Mouse (Mus musculus): ENCODE measurements around the gene Polrmt. TPM values are rescaled to one million over a fixed set of nuclear protein-coding genes. Genes with fewer than 3 reads are reported as not detected.

Gene Polrmt
- polyA plus RNA-seq, 1 experiment from 2014 or later: 39.8 TPM

- no peak overlapping the region for H3K4me2 ChIP-seq (ENCODE audit: low read length)
- 97% methylated on average over 6 of the region's 6 CpGs for WGBS
- H3K27me3 ChIP-seq (ENCODE audit: control insufficient read depth, insufficient read depth, low read length): no peaks in the 10 kb centered on the region
- no peaks in the 10 kb centered on the region for H3K9me3 ChIP-seq (ENCODE audit: control insufficient read depth, low read length)
- H3K4me3 ChIP-seq (replicated peaks; ENCODE audit: low read depth, low read length): no peak overlapping the region
- no peak overlapping the region for H3K27ac ChIP-seq (replicated peaks; ENCODE audit: low read depth, low read length)
- ATAC-seq (ENCODE audit: low FRiP score, low TSS enrichment): no peak
- no peak for DNase-seq
- H3K36me3 ChIP-seq (ENCODE audit: control insufficient read depth, insufficient read depth, low read length): peaks cover 53% of the 10 kb centered on the region
- no peak overlapping the region for H3K9ac ChIP-seq (replicated peaks; ENCODE audit: low read length)
- H3K4me1 ChIP-seq (ENCODE audit: control insufficient read depth, insufficient read depth, low read length): peaks cover 15% of the 10 kb centered on the region
Observed at GRCm38 (mm10) chr10:79687513-79687912, 58.9 kb downstream of the Polrmt start.

GRCm38 (mm10) chr10:79686691-79687090 lies 59.7 kb downstream of the Polrmt start:
- ATAC-seq (ENCODE audit: low FRiP score, low TSS enrichment) (no peak), DNase-seq (no peak)
- no peaks in the 10 kb centered on the region for H3K27me3 ChIP-seq (ENCODE audit: control insufficient read depth, insufficient read depth, low read length)
- peaks cover 15% of the 10 kb centered on the region for H3K4me1 ChIP-seq (ENCODE audit: control insufficient read depth, insufficient read depth, low read length)
- H3K9ac ChIP-seq (replicated peaks; ENCODE audit: low read length): no peak overlapping the region
- H3K36me3 ChIP-seq (ENCODE audit: control insufficient read depth, insufficient read depth, low read length): peaks cover 53% of the 10 kb centered on the region
- 100% methylated on average over 1 of the region's 1 CpGs for WGBS
- H3K9me3 ChIP-seq (ENCODE audit: control insufficient read depth, low read length): no peaks in the 10 kb centered on the region
- H3K4me3 ChIP-seq (replicated peaks; ENCODE audit: low read depth, low read length): no peak overlapping the region
- H3K4me2 ChIP-seq (ENCODE audit: low read length): no peak overlapping the region
- H3K27ac ChIP-seq (replicated peaks; ENCODE audit: low read depth, low read length): no peak overlapping the region

- 87% methylated on average over 2 of the region's 2 CpGs for WGBS
- Histone ChIP-seq H3K4me2 (ENCODE audit: low read length) (no peak overlapping the region), H3K36me3 (ENCODE audit: control insufficient read depth, insufficient read depth, low read length) (peaks cover 53% of the 10 kb centered on the region), H3K27ac (replicated peaks; ENCODE audit: low read depth, low read length) (no peak overlapping the region), H3K4me3 (replicated peaks; ENCODE audit: low read depth, low read length) (no peak overlapping the region), H3K9ac (replicated peaks; ENCODE audit: low read length) (no peak overlapping the region), H3K9me3 (ENCODE audit: control insufficient read depth, low read length) (no peaks in the 10 kb centered on the region), H3K27me3 (ENCODE audit: control insufficient read depth, insufficient read depth, low read length) (no peaks in the 10 kb centered on the region), H3K4me1 (ENCODE audit: control insufficient read depth, insufficient read depth, low read length) (peaks cover 15% of the 10 kb centered on the region)
- ATAC-seq (ENCODE audit: low FRiP score, low TSS enrichment) (no peak), DNase-seq (no peak)
Observed at GRCm38 (mm10) chr10:79686219-79686618, 60.2 kb downstream of the Polrmt start.

Other genes with a start within 250 kb of the Polrmt start
- gene Plpp2, start 212.8 kb downstream of the Polrmt start, polyA plus RNA-seq (2014; fragmentation: Nextera tagmentation; extraction: Ambion mirVana): 14.7 and 19.1 TPM in 2 replicates
- gene Mier2, start 191.4 kb downstream of the Polrmt start, polyA plus RNA-seq (2014; fragmentation: Nextera tagmentation; extraction: Ambion mirVana): 48.8 and 64.3 TPM in 2 replicates
- not detected in 2 replicates for gene Theg, start 159.2 kb downstream of the Polrmt start, polyA plus RNA-seq (2014; fragmentation: Nextera tagmentation; extraction: Ambion mirVana)
- gene C2cd4c, start 132.6 kb downstream of the Polrmt start, polyA plus RNA-seq (2014; fragmentation: Nextera tagmentation; extraction: Ambion mirVana): 0.84 and 1.4 TPM in 2 replicates
- 17.2 and 21.6 TPM in 2 replicates for gene Shc2, start 108.7 kb downstream of the Polrmt start, polyA plus RNA-seq (2014; fragmentation: Nextera tagmentation; extraction: Ambion mirVana)
- gene Odf3l2, start 100.8 kb downstream of the Polrmt start, polyA plus RNA-seq (2014; fragmentation: Nextera tagmentation; extraction: Ambion mirVana): 0.17 and 0.40 TPM in 2 replicates
- 0.31 and 1.00 TPM in 2 replicates for gene Madcam1, start 82.0 kb downstream of the Polrmt start, polyA plus RNA-seq (2014; fragmentation: Nextera tagmentation; extraction: Ambion mirVana)
- gene Tpgs1, start 77.2 kb downstream of the Polrmt start, polyA plus RNA-seq (2014; fragmentation: Nextera tagmentation; extraction: Ambion mirVana): 94.4 and 110 TPM in 2 replicates
- 80.4 and 94.9 TPM in 2 replicates for gene Cdc34, start 64.4 kb downstream of the Polrmt start, polyA plus RNA-seq (2014; fragmentation: Nextera tagmentation; extraction: Ambion mirVana)
- 1.1 and 1.5 TPM in 2 replicates for gene Gzmm, start 57.6 kb downstream of the Polrmt start, polyA plus RNA-seq (2014; fragmentation: Nextera tagmentation; extraction: Ambion mirVana)
- gene Bsg, start 42.1 kb downstream of the Polrmt start, polyA plus RNA-seq (2014; fragmentation: Nextera tagmentation; extraction: Ambion mirVana): 680 and 689 TPM in 2 replicates
- gene Hcn2, start 29.9 kb downstream of the Polrmt start, polyA plus RNA-seq (2014; fragmentation: Nextera tagmentation; extraction: Ambion mirVana): 0.89 and 1.9 TPM in 2 replicates
- gene Fgf22, start 8.5 kb upstream of the Polrmt start, polyA plus RNA-seq (2014; fragmentation: Nextera tagmentation; extraction: Ambion mirVana): 0.87 and 1.0 TPM in 2 replicates
- 92.8 and 94.6 TPM in 2 replicates for gene Rnf126, start 20.4 kb upstream of the Polrmt start, polyA plus RNA-seq (2014; fragmentation: Nextera tagmentation; extraction: Ambion mirVana)
- gene Fstl3, start 30.7 kb upstream of the Polrmt start, polyA plus RNA-seq (2014; fragmentation: Nextera tagmentation; extraction: Ambion mirVana): 0.80 and 1.5 TPM in 2 replicates
- gene Prss57, start 44.4 kb upstream of the Polrmt start, polyA plus RNA-seq (2014; fragmentation: Nextera tagmentation; extraction: Ambion mirVana): 0.30 TPM in 1 of 2 replicates, not detected in the other
- 270 and 307 TPM in 2 replicates for gene Palm, start 47.0 kb upstream of the Polrmt start, polyA plus RNA-seq (2014; fragmentation: Nextera tagmentation; extraction: Ambion mirVana)
- gene Misp, start 74.4 kb upstream of the Polrmt start, polyA plus RNA-seq (2014; fragmentation: Nextera tagmentation; extraction: Ambion mirVana): 0.45 and 1.5 TPM in 2 replicates
- 47.5 and 74.0 TPM in 2 replicates for gene Ptbp1, start 107.8 kb upstream of the Polrmt start, polyA plus RNA-seq (2014; fragmentation: Nextera tagmentation; extraction: Ambion mirVana)
- 14.9 and 16.7 TPM in 2 replicates for gene Prtn3, start 127.9 kb upstream of the Polrmt start, polyA plus RNA-seq (2014; fragmentation: Nextera tagmentation; extraction: Ambion mirVana)
- 342 and 375 TPM in 2 replicates for gene Plppr3, start 128.1 kb upstream of the Polrmt start, polyA plus RNA-seq (2014; fragmentation: Nextera tagmentation; extraction: Ambion mirVana)
- not detected in 2 replicates for gene Elane, start 139.7 kb upstream of the Polrmt start, polyA plus RNA-seq (2014; fragmentation: Nextera tagmentation; extraction: Ambion mirVana)
- not detected in 2 replicates for gene Cfd, start 144.3 kb upstream of the Polrmt start, polyA plus RNA-seq (2014; fragmentation: Nextera tagmentation; extraction: Ambion mirVana)
- gene Med16, start 162.3 kb upstream of the Polrmt start, polyA plus RNA-seq (2014; fragmentation: Nextera tagmentation; extraction: Ambion mirVana): 57.2 and 58.8 TPM in 2 replicates
- 3.5 and 8.6 TPM in 2 replicates for gene Gm26602, start 164.3 kb upstream of the Polrmt start, polyA plus RNA-seq (2014; fragmentation: Nextera tagmentation; extraction: Ambion mirVana)
- gene Kiss1r, start 170.4 kb upstream of the Polrmt start, polyA plus RNA-seq (2014; fragmentation: Nextera tagmentation; extraction: Ambion mirVana): 2.4 and 2.9 TPM in 2 replicates
- 220 and 229 TPM in 2 replicates for gene R3hdm4, start 174.6 kb upstream of the Polrmt start, polyA plus RNA-seq (2014; fragmentation: Nextera tagmentation; extraction: Ambion mirVana)
- 2.4 and 4.0 TPM in 2 replicates for gene Arid3a, start 180.5 kb upstream of the Polrmt start, polyA plus RNA-seq (2014; fragmentation: Nextera tagmentation; extraction: Ambion mirVana)
- gene Wdr18, start 213.6 kb upstream of the Polrmt start, polyA plus RNA-seq (2014; fragmentation: Nextera tagmentation; extraction: Ambion mirVana): 89.6 and 117 TPM in 2 replicates
- 0.39 and 0.53 TPM in 2 replicates for gene Grin3b, start 224.1 kb upstream of the Polrmt start, polyA plus RNA-seq (2014; fragmentation: Nextera tagmentation; extraction: Ambion mirVana)
- gene Tmem259, start 237.7 kb upstream of the Polrmt start, polyA plus RNA-seq (2014; fragmentation: Nextera tagmentation; extraction: Ambion mirVana): 20.7 and 28.4 TPM in 2 replicates
- gene Cnn2, start 242.0 kb upstream of the Polrmt start, polyA plus RNA-seq (2014; fragmentation: Nextera tagmentation; extraction: Ambion mirVana): 10.9 and 35.0 TPM in 2 replicates
- 3.7 and 4.1 TPM in 2 replicates for gene Abca7, start 249.9 kb upstream of the Polrmt start, polyA plus RNA-seq (2014; fragmentation: Nextera tagmentation; extraction: Ambion mirVana)